Mouse (Mus musculus) cortical plate, adult 2 months (tissue): ENCODE data around the gene Pax4.

Source experiments
- CTCF ChIP-seq: fragments of 200-500 bp; IDR thresholded peaks from 2 replicates; pipeline ENCODE4 v1.5.1; 2011; ENCODE audit warnings: mild to moderate bottlenecking, control low read depth, low read length; ENCODE audit not compliant: insufficient read depth; ENCODE audit errors: extremely low read depth
- POLR2A ChIP-seq: fragments of 200-500 bp; IDR thresholded peaks from 2 replicates; pipeline ENCODE4 v1.6.1; 2011; ENCODE audit warnings: mild to moderate bottlenecking, low read length, control low read depth; ENCODE audit not compliant: insufficient read depth; ENCODE audit errors: extremely low read depth

DNA sequence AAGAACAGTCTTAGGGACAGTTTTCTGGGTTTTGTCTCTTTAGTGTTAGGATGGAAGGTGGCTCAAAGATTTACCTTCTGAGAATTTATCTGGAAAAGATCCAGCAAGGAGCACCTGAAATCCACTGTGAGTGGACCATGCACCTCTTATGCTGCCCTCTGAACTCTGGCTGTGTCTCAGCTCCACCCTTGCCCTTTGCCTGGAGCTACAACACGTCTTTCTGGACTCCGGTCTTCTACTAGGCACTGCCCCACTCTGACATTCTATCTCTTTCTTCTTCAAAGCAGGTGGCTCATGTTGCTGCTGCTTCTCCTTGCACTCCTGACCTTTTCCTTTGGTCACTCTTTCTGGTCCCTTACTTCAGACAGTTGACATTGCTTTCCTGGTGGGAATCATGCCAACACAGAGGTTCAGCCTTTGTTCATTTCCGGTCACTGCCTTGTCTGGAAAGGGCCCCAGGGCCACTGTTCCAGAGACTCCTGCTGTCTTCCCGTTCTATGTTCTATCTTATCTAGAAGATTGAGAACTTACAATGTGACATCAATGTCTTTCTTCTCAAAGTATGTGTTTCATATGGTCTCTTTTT, 21.0 kb upstream of the Pax4 start:
- no peak for TF ChIP-seq CTCF
- no peak for TF ChIP-seq POLR2A
